Mouse (Mus musculus): ENCODE measurements at regions not wholly inside any gene's neighbourhood (a gene's known extent, or its start where the extent isn't known, plus 50 kb on each side); places are given as distances from the start of the nearest gene placed in this dataset.

GRCm38 (mm10) chr1:126929666-126930065, 99.1 kb upstream of the Nckap5 start:
- H3K4me1 ChIP-seq (ENCODE audit: control insufficient read depth in 2 of 2, insufficient read depth in 2 of 2, low read length in 2 of 2, poor library complexity in 1 of 2): no peaks in the 10 kb centered on the region
- no peak overlapping the region for H3K9ac ChIP-seq (ENCODE audit: insufficient read depth, low read depth, low read length, poor library complexity, severe bottlenecking)
- in situ Hi-C loops (cut with MboI; ENCODE audit: low sequenced_read_pairs in 2 of 2, unreplicated experiment in 2 of 2): no loop called here
- no peaks in the 10 kb centered on the region for H3K9me3 ChIP-seq (ENCODE audit: control insufficient read depth, insufficient read depth, low read depth, low read length)
- no peaks in the 10 kb centered on the region for H3K36me3 ChIP-seq (ENCODE audit: control insufficient read depth, insufficient read depth, low read length, poor library complexity, severe bottlenecking)
- H3K27ac ChIP-seq (ENCODE audit: insufficient read depth, low read depth, low read length, poor library complexity, severe bottlenecking): no peak overlapping the region
- DNase-seq (ENCODE audit: low read depth, low spot score): no peak
- no peak overlapping the region for H3K4me3 ChIP-seq (ENCODE audit: insufficient read depth in 1 of 2, low read depth in 1 of 2, low read length in 2 of 2, poor library complexity in 1 of 2, severe bottlenecking in 1 of 2)
- TF ChIP-seq CHD2 (IDR thresholded peaks at IDR 0.05; ENCODE audit: low read depth, low read length) (no peak), ZC3H11A (IDR thresholded peaks at IDR 0.05; ENCODE audit: borderline replicate concordance, low read depth, low read length) (no peak), HCFC1 (IDR thresholded peaks at IDR 0.05; ENCODE audit: borderline replicate concordance, insufficient read depth, low read length) (no peak), MAFK (IDR thresholded peaks at IDR 0.05; ENCODE audit: insufficient read depth, low read depth, low read length) (no peak), ZNF384 (IDR thresholded peaks at IDR 0.05; ENCODE audit: low read depth, low read length) (no peak)

- Histone ChIP-seq H3K9ac (ENCODE audit: insufficient read depth, low read depth, low read length, poor library complexity, severe bottlenecking) (no peak overlapping the region), H3K9me3 (ENCODE audit: control insufficient read depth, insufficient read depth, low read depth, low read length) (no peaks in the 10 kb centered on the region), H3K36me3 (ENCODE audit: control insufficient read depth, insufficient read depth, low read length, poor library complexity, severe bottlenecking) (no peaks in the 10 kb centered on the region), H3K4me1 (ENCODE audit: control insufficient read depth in 2 of 2, insufficient read depth in 2 of 2, low read length in 2 of 2, poor library complexity in 1 of 2) (no peaks in the 10 kb centered on the region), H3K4me3 (ENCODE audit: insufficient read depth in 1 of 2, low read depth in 1 of 2, low read length in 2 of 2, poor library complexity in 1 of 2, severe bottlenecking in 1 of 2) (no peak overlapping the region), H3K27ac (ENCODE audit: insufficient read depth, low read depth, low read length, poor library complexity, severe bottlenecking) (no peak overlapping the region)
- in situ Hi-C loops (cut with MboI; ENCODE audit: low sequenced_read_pairs in 2 of 2, unreplicated experiment in 2 of 2): no loop called here
- TF ChIP-seq ZNF384 (IDR thresholded peaks at IDR 0.05; ENCODE audit: low read depth, low read length) (no peak), MAFK (IDR thresholded peaks at IDR 0.05; ENCODE audit: insufficient read depth, low read depth, low read length) (no peak), HCFC1 (IDR thresholded peaks at IDR 0.05; ENCODE audit: borderline replicate concordance, insufficient read depth, low read length) (no peak), ZC3H11A (IDR thresholded peaks at IDR 0.05; ENCODE audit: borderline replicate concordance, low read depth, low read length) (no peak), CHD2 (IDR thresholded peaks at IDR 0.05; ENCODE audit: low read depth, low read length) (no peak)
- no peak for DNase-seq (ENCODE audit: low read depth, low spot score)
These were observed 97.6 kb upstream of the Nckap5 start for GRCm38 (mm10) chr1:126928186-126928585.

GRCm38 (mm10) chr1:126925150-126926035, 94.8 kb upstream of the Nckap5 start:
- H3K9ac ChIP-seq (ENCODE audit: insufficient read depth, low read depth, low read length, poor library complexity, severe bottlenecking): no peak overlapping the region
- no peak overlapping the region for H3K27ac ChIP-seq (ENCODE audit: insufficient read depth, low read depth, low read length, poor library complexity, severe bottlenecking)
- in situ Hi-C loops (cut with MboI; ENCODE audit: low sequenced_read_pairs in 2 of 2, unreplicated experiment in 2 of 2): no loop called here
- no peak for DNase-seq (ENCODE audit: low read depth, low spot score)
- TF ChIP-seq CHD2 (IDR thresholded peaks at IDR 0.05; ENCODE audit: low read depth, low read length) (no peak), ZNF384 (IDR thresholded peaks at IDR 0.05; ENCODE audit: low read depth, low read length) (no peak), HCFC1 (IDR thresholded peaks at IDR 0.05; ENCODE audit: borderline replicate concordance, insufficient read depth, low read length) (no peak), MAFK (IDR thresholded peaks at IDR 0.05; ENCODE audit: insufficient read depth, low read depth, low read length) (no peak), ZC3H11A (IDR thresholded peaks at IDR 0.05; ENCODE audit: borderline replicate concordance, low read depth, low read length) (no peak)
- H3K36me3 ChIP-seq (ENCODE audit: control insufficient read depth, insufficient read depth, low read length, poor library complexity, severe bottlenecking): no peaks in the 10 kb centered on the region
- no peaks in the 10 kb centered on the region for H3K9me3 ChIP-seq (ENCODE audit: control insufficient read depth, insufficient read depth, low read depth, low read length)
- H3K4me3 ChIP-seq (ENCODE audit: insufficient read depth in 1 of 2, low read depth in 1 of 2, low read length in 2 of 2, poor library complexity in 1 of 2, severe bottlenecking in 1 of 2): no peak overlapping the region
- H3K4me1 ChIP-seq (ENCODE audit: control insufficient read depth in 2 of 2, insufficient read depth in 2 of 2, low read length in 2 of 2, poor library complexity in 1 of 2): no peaks in the 10 kb centered on the region

- H3K9ac ChIP-seq (ENCODE audit: insufficient read depth, low read depth, low read length, poor library complexity, severe bottlenecking): no peak overlapping the region
- in situ Hi-C loops (cut with MboI; ENCODE audit: low sequenced_read_pairs in 2 of 2, unreplicated experiment in 2 of 2): no loop called here
- TF ChIP-seq MAFK (IDR thresholded peaks at IDR 0.05; ENCODE audit: insufficient read depth, low read depth, low read length) (no peak), ZC3H11A (IDR thresholded peaks at IDR 0.05; ENCODE audit: borderline replicate concordance, low read depth, low read length) (no peak)
- no peaks in the 10 kb centered on the region for H3K9me3 ChIP-seq (ENCODE audit: control insufficient read depth, insufficient read depth, low read depth, low read length)
- no peaks in the 10 kb centered on the region for H3K4me1 ChIP-seq (ENCODE audit: control insufficient read depth in 2 of 2, insufficient read depth in 2 of 2, low read length in 2 of 2, poor library complexity in 1 of 2)
- no peak overlapping the region for H3K4me3 ChIP-seq (ENCODE audit: insufficient read depth in 1 of 2, low read depth in 1 of 2, low read length in 2 of 2, poor library complexity in 1 of 2, severe bottlenecking in 1 of 2)
- H3K36me3 ChIP-seq (ENCODE audit: control insufficient read depth, insufficient read depth, low read length, poor library complexity, severe bottlenecking): no peaks in the 10 kb centered on the region
- H3K27ac ChIP-seq (ENCODE audit: insufficient read depth, low read depth, low read length, poor library complexity, severe bottlenecking): no peak overlapping the region
- DNase-seq (ENCODE audit: low read depth, low spot score): no peak
These were observed 93.4 kb upstream of the Nckap5 start for GRCm38 (mm10) chr1:126923981-126924380.

Data from ES-E14 (cell line).